ENCODE assay signal across 18 mouse cellular contexts in genomic region chr4:117849506-117849905, GRCm38 (mm10). TPM values are rescaled to one million over a fixed set of nuclear protein-coding genes. Genes with fewer than 3 reads are reported as not detected.
DNase-seq lines count a peak whose midpoint lies in the region; ATAC-seq and TF ChIP-seq lines count a peak whose summit lies in the region.
"Had no signal": no experiment of that assay in that cellular context is flagged by ENCODE, and none has a peak within 500 bp of the region (broad histone marks: within the 10 kb centered on the region; RNA-seq: fewer than 3 reads in every experiment).

No protein-coding gene starts in this region.

- H3K4me3 ChIP-seq in layer of hippocampus, adult 2 months, result peak overlapping the region; percentile 11; the same call in 1 of the 2 replicates
- H3K4me3 ChIP-seq in forebrain, embryonic 16.5 days (replicated peaks; ENCODE audit: low read length), result no peak overlapping the region
- H3K4me3 ChIP-seq in limb, embryonic 10.5 days, result no peak overlapping the region
- H3K4me3 ChIP-seq in neural tube, embryonic 13.5 days, result no peak overlapping the region
- H3K4me3 ChIP-seq: intestine, embryonic 15.5 days had no signal

- 10% methylated on average over 5 of the region's 5 CpGs for WGBS in forebrain, embryonic 16.5 days
- WGBS in limb, embryonic 10.5 days, result 78% methylated on average over 5 of the region's 5 CpGs
- 23% methylated on average over 5 of the region's 5 CpGs for WGBS in neural tube, embryonic 13.5 days

- no peak for TF ChIP-seq CTCF in layer of hippocampus, adult 2 months (conservative IDR thresholded peaks at IDR 0.05)

- no peaks in the 10 kb centered on the region for H3K36me3 ChIP-seq in forebrain, embryonic 16.5 days (ENCODE audit: control insufficient read depth, insufficient read depth)
- peaks cover 8% of the 10 kb centered on the region for H3K36me3 ChIP-seq in limb, embryonic 10.5 days
- no peaks in the 10 kb centered on the region for H3K36me3 ChIP-seq in neural tube, embryonic 13.5 days
- H3K36me3 ChIP-seq: intestine, embryonic 15.5 days had no signal

- H3K9ac ChIP-seq in forebrain, embryonic 16.5 days (replicated peaks; ENCODE audit: low read depth, low read length), result no peak overlapping the region
- peak overlapping the region; percentile 3; the same call in 1 of the 2 replicates for H3K9ac ChIP-seq in neural tube, embryonic 13.5 days
- H3K9ac ChIP-seq: intestine, embryonic 15.5 days; lung, embryonic 14.5 days had no signal

- no peak overlapping the region for H3K4me2 ChIP-seq in forebrain, embryonic 16.5 days (ENCODE audit: low read length)
- H3K4me2 ChIP-seq in neural tube, embryonic 13.5 days, result peak overlapping the region; percentile 11; the same call in 1 of the 2 replicates
- H3K4me2 ChIP-seq: intestine, embryonic 15.5 days; lung, embryonic 14.5 days had no signal

- no peaks in the 10 kb centered on the region; the same call in 1 of the 2 replicates for H3K4me1 ChIP-seq in forebrain, embryonic 16.5 days (replicated peaks; ENCODE audit: control insufficient read depth, insufficient read depth, low read length)
- H3K4me1 ChIP-seq in limb, embryonic 10.5 days, result peaks cover 23% of the 10 kb centered on the region
- H3K4me1 ChIP-seq in neural tube, embryonic 13.5 days (replicated peaks), result peaks cover 35% of the 10 kb centered on the region

- ATAC-seq in forebrain, embryonic 16.5 days, result peak; percentile 39; the same call in 1 of the 2 replicates
- peak; percentile 86 for ATAC-seq in neural tube, embryonic 13.5 days (ENCODE audit: low read depth)
- ATAC-seq: intestine, embryonic 15.5 days had no signal

- no peaks in the 10 kb centered on the region for H3K27me3 ChIP-seq in forebrain, embryonic 16.5 days (replicated peaks; ENCODE audit: control insufficient read depth, insufficient read depth, low read length)
- H3K27me3 ChIP-seq in limb, embryonic 10.5 days (ENCODE audit: low read depth, poor library complexity, severe bottlenecking), result peaks cover 5% of the 10 kb centered on the region; the same call in 1 of the 2 replicates
- H3K27me3 ChIP-seq in neural tube, embryonic 13.5 days, result no peaks in the 10 kb centered on the region
- H3K27me3 ChIP-seq: intestine, embryonic 15.5 days had no signal

- no peak for DNase-seq in layer of hippocampus, adult 2 months (ENCODE audit: low spot score in 2 of 2)
- DNase-seq in layer of hippocampus, adult 9-11 months, result no peak
- DNase-seq in limb, embryonic 10.5 days (ENCODE audit: low spot score), result no peak
- DNase-seq in lung, postnatal 4 days, result no peak
- no peak for DNase-seq in spleen, adult 12 weeks (ENCODE audit: low spot score)
- no peak for DNase-seq in layer of hippocampus, adult 18-20 months (ENCODE audit: low spot score in 2 of 2)
- DNase-seq: adrenal gland, postnatal 25 days; heart, postnatal 10 days; kidney, postnatal 25 days; layer of hippocampus, postnatal 36 days; liver; lung, embryonic 14.5 days; right cerebral cortex, postnatal 25 days; thymus, adult 2 months had no signal

- H3K9me3 ChIP-seq in forebrain, embryonic 16.5 days (ENCODE audit: control insufficient read depth, low read length), result no peaks in the 10 kb centered on the region
- no peaks in the 10 kb centered on the region for H3K9me3 ChIP-seq in limb, embryonic 10.5 days (replicated peaks)
- no peaks in the 10 kb centered on the region for H3K9me3 ChIP-seq in neural tube, embryonic 13.5 days
- H3K9me3 ChIP-seq: G1E; intestine, embryonic 15.5 days had no signal

- H3K27ac ChIP-seq in layer of hippocampus, adult 2 months, result peak overlapping the region; percentile 71; the same call in 1 of the 2 replicates
- no peak overlapping the region for H3K27ac ChIP-seq in forebrain, embryonic 16.5 days (ENCODE audit: low read length)
- 0 out of 2 replicates have a peak overlapping the region, but pooled peaks have one; percentile 11 for H3K27ac ChIP-seq in limb, embryonic 10.5 days
- peak overlapping the region; percentile 67 for H3K27ac ChIP-seq in neural tube, embryonic 13.5 days (replicated peaks)
- H3K27ac ChIP-seq: intestine, embryonic 15.5 days had no signal

RNA-seq across cellular contexts. Expression of gene Slc6a9, which starts 15.2 kb away (rescaled TPM):
- total RNA-seq in layer of hippocampus, adult 2 months (2021), result 10 to 100 TPM; 32.2 to 33.2 TPM
- polyA plus RNA-seq in forebrain, embryonic 16.5 days (2015; fragmentation: Nextera tagmentation; extraction: Ambion mirVana), result 12.0 and 16.2 TPM in 2 replicates
- 9.4 and 10.3 TPM in 2 replicates for polyA plus RNA-seq in limb, embryonic 10.5 days (2016; fragmentation: Nextera tagmentation; extraction: Ambion mirVana)
- 29.1 and 31.1 TPM in 2 replicates for polyA plus RNA-seq in neural tube, embryonic 13.5 days (2015; fragmentation: Nextera tagmentation; extraction: Ambion mirVana)
- total RNA-seq in layer of hippocampus, adult 18-20 months (2021), result 10 to 100 TPM; 35.3 to 37.4 TPM

RNA-seq across cellular contexts. Expression of gene Ccdc24, which starts 22.9 kb away (rescaled TPM):
- total RNA-seq in layer of hippocampus, adult 2 months (2021), result 1 to 10 TPM in 1 of 2 experiments, under 1 TPM in 1; 0.79 to 2.0 TPM
- 2.0 and 2.4 TPM in 2 replicates for polyA plus RNA-seq in forebrain, embryonic 16.5 days (2015; fragmentation: Nextera tagmentation; extraction: Ambion mirVana)
- 0.96 and 1.3 TPM in 2 replicates for polyA plus RNA-seq in limb, embryonic 10.5 days (2016; fragmentation: Nextera tagmentation; extraction: Ambion mirVana)
- polyA plus RNA-seq in neural tube, embryonic 13.5 days (2015; fragmentation: Nextera tagmentation; extraction: Ambion mirVana), result 1.7 and 2.5 TPM in 2 replicates
- total RNA-seq in layer of hippocampus, adult 18-20 months (2021), result under 1 TPM; 0.28 to 0.72 TPM
- total RNA-seq: G1E had no signal
- polyA plus RNA-seq: G1E had no signal

RNA-seq across cellular contexts. Expression of gene B4galt2, which starts 33.8 kb away (rescaled TPM):
- total RNA-seq in layer of hippocampus, adult 2 months (2021), result 10 to 100 TPM; 58.6 to 61.3 TPM
- polyA plus RNA-seq in forebrain, embryonic 16.5 days (2015; fragmentation: Nextera tagmentation; extraction: Ambion mirVana), result 47.8 and 47.9 TPM in 2 replicates
- 22.8 and 26.2 TPM in 2 replicates for polyA plus RNA-seq in limb, embryonic 10.5 days (2016; fragmentation: Nextera tagmentation; extraction: Ambion mirVana)
- polyA plus RNA-seq in neural tube, embryonic 13.5 days (2015; fragmentation: Nextera tagmentation; extraction: Ambion mirVana), result 43.7 and 45.5 TPM in 2 replicates
- 10 to 100 TPM; 60.4 to 65.2 TPM for total RNA-seq in layer of hippocampus, adult 18-20 months (2021)

RNA-seq across cellular contexts. Expression of gene Atp6v0b, which starts 37.6 kb away (rescaled TPM):
- 100 to 1,000 TPM; 411 to 424 TPM for total RNA-seq in layer of hippocampus, adult 2 months (2021)
- 426 and 531 TPM in 2 replicates for polyA plus RNA-seq in forebrain, embryonic 16.5 days (2015; fragmentation: Nextera tagmentation; extraction: Ambion mirVana)
- 143 and 147 TPM in 2 replicates for polyA plus RNA-seq in limb, embryonic 10.5 days (2016; fragmentation: Nextera tagmentation; extraction: Ambion mirVana)
- polyA plus RNA-seq in neural tube, embryonic 13.5 days (2015; fragmentation: Nextera tagmentation; extraction: Ambion mirVana), result 442 and 475 TPM in 2 replicates
- total RNA-seq in layer of hippocampus, adult 18-20 months (2021), result 100 to 1,000 TPM; 398 to 399 TPM

RNA-seq across cellular contexts. Expression of gene Dph2, which starts 42.3 kb away (rescaled TPM):
- total RNA-seq in layer of hippocampus, adult 2 months (2021), result 10 to 100 TPM; 10.1 to 12.1 TPM
- 29.8 and 30.1 TPM in 2 replicates for polyA plus RNA-seq in forebrain, embryonic 16.5 days (2015; fragmentation: Nextera tagmentation; extraction: Ambion mirVana)
- polyA plus RNA-seq in limb, embryonic 10.5 days (2016; fragmentation: Nextera tagmentation; extraction: Ambion mirVana), result 22.7 and 25.1 TPM in 2 replicates
- 21.3 and 22.0 TPM in 2 replicates for polyA plus RNA-seq in neural tube, embryonic 13.5 days (2015; fragmentation: Nextera tagmentation; extraction: Ambion mirVana)
- 10 to 100 TPM; 11.2 TPM for total RNA-seq in layer of hippocampus, adult 18-20 months (2021)
